Mouse (Mus musculus) kidney, adult 2 months (tissue): ENCODE data around the gene Gm1043.

Experiments
- CTCF ChIP-seq: fragments of 200-500 bp; conservative IDR thresholded peaks from 2 replicates; pipeline ENCODE4 v1.5.1; 2011; ENCODE audit warnings: low read depth, mild to moderate bottlenecking, control low read depth, low read length, moderate library complexity, mixed read lengths; ENCODE audit not compliant: insufficient read depth, insufficient read length
- POLR2A ChIP-seq: fragments of 200-500 bp; IDR thresholded peaks from one replicate; pipeline ENCODE4 v1.6.1; 2011; ENCODE audit warnings: low read depth, low read length, control low read depth

DNA sequence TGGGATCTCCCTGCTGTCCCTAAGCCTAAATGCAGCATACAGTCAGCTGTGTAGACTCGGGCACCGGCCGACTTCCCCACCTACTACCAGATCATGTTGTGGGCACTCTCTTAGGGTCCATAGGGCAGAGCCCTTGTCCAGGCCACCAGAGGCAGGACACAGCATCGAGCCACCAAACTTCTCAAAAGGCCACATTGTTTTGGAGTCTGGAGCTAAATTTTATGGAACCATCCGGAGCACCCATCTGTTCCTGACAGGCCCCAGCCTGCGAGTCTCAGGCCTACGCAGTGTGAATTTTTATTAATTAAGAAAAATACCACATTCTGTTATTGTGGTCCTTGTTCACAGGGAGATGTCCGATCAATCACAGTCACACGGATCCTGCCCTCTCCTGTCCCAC is 94.7 kb downstream of the Gm1043 start:
- TF ChIP-seq POLR2A (no peak), CTCF (no peak)
